Mouse (Mus musculus) heart, adult 2 months (tissue): Measurements from ENCODE around the gene Rogdi.

Experiments used
- CTCF ChIP-seq: fragments of 200-600 bp; IDR thresholded peaks from 2 replicates; pipeline ENCODE4 v1.8.1; 2022; ENCODE audit warnings: antibody characterized with exemption, mild to moderate bottlenecking, moderate library complexity
- EP300 ChIP-seq: fragments of 200-500 bp; IDR thresholded peaks from 2 replicates; pipeline ENCODE4 v1.6.1; 2011; ENCODE audit warnings: low read depth, low read length, control low read depth; ENCODE audit not compliant: insufficient read depth
- POLR2A ChIP-seq: fragments of 200-500 bp; IDR thresholded peaks from 2 replicates; pipeline ENCODE4 v1.6.1; 2011; ENCODE audit warnings: mild to moderate bottlenecking, low read depth, low read length, control low read depth; ENCODE audit not compliant: insufficient read depth

DNA sequence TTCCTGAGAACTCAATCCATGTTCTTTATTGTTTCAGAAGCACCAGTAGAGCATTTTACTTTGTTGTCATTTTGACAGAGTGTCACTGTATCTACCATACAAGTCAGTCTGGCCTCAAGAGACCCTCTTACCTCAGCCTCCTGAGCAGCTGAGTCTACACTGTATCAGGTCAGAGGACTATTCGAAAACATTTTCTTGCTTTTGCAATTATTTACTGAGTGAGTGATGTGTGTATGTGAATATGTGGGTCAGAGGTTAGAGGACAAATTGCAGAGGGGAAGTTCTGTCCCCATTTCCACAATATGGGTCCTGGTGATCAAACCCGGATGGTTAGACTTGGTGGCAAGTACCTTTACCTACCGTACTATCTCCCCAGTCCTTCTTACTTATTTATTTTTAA lies 10.7 kb upstream of the Rogdi start:
- TF ChIP-seq CTCF (no peak), POLR2A (no peak), EP300 (no peak)
